Mouse (Mus musculus) liver, postnatal 0 days (tissue): ENCODE measurements at regions not wholly inside any gene's neighbourhood (a gene's known extent, or its start where the extent isn't known, plus 50 kb on each side); places are given as distances from the start of the nearest gene placed in this dataset.

Experiments used
- ATAC-seq: fragments of 200-750 bp; cut with Nextera tagmentation; 2 replicates; pipeline ENCODE4 v1.8.0; 2017; ENCODE audit warnings: mild to moderate bottlenecking, moderate library complexity
- DNase-seq: peaks from one replicate; pipeline ENCODE4 v3.0.0-alpha.2; 2016
- H3K27ac ChIP-seq: fragments of 300-500 bp; sonication (generic); 2 replicates; pipeline ENCODE4 v1.5.1; 2014; ENCODE audit warnings: antibody characterized with exemption, moderate library complexity, mild to moderate bottlenecking, low read depth
- H3K27me3 ChIP-seq: fragments of 300-500 bp; sonication (generic); 2 replicates; pipeline ENCODE4 v1.6.1; 2014; ENCODE audit warnings: low read length, control low read depth, mixed read lengths; ENCODE audit not compliant: insufficient read depth
- H3K36me3 ChIP-seq: fragments of 300-500 bp; sonication (generic); replicated peaks from 2 replicates; pipeline ENCODE4 v1.6.1; 2014; ENCODE audit warnings: mild to moderate bottlenecking, control low read depth, low read length, moderate library complexity, mixed read lengths; ENCODE audit not compliant: insufficient read depth
- H3K4me1 ChIP-seq: fragments of 300-500 bp; sonication (generic); 2 replicates; pipeline ENCODE4 v1.6.1; 2014; ENCODE audit warnings: antibody characterized with exemption, mild to moderate bottlenecking, control low read depth; ENCODE audit not compliant: insufficient read depth
- H3K4me2 ChIP-seq: fragments of 300-500 bp; sonication (generic); 2 replicates; pipeline ENCODE4 v1.6.1; 2014; ENCODE audit warnings: low read depth, mild to moderate bottlenecking, low read length, moderate library complexity, mixed read lengths
- H3K4me3 ChIP-seq: fragments of 300-500 bp; sonication (generic); 2 replicates; pipeline ENCODE4 v1.5.1; 2014; ENCODE audit warnings: low read depth, low read length
- H3K9ac ChIP-seq: fragments of 300-500 bp; sonication (generic); replicated peaks from 2 replicates; pipeline ENCODE4 v1.6.1; 2014; ENCODE audit warnings: mild to moderate bottlenecking, moderate library complexity
- H3K9me3 ChIP-seq: fragments of 300-500 bp; sonication (generic); 2 replicates; pipeline ENCODE4 v1.6.1; 2016; ENCODE audit warnings: mild to moderate bottlenecking, control low read depth, low read length, mixed read lengths
- CTCF ChIP-seq: sonication (generic); IDR thresholded peaks from 2 replicates; pipeline ENCODE4 v1.5.1; 2016; ENCODE audit warnings: antibody characterized with exemption, low read depth
- EP300 ChIP-seq: IDR thresholded peaks from 2 replicates; pipeline ENCODE4 v1.6.1; 2016; ENCODE audit warnings: antibody characterized with exemption, low read depth, mild to moderate bottlenecking
- WGBS: fragments of 180-500 bp; shearing (Covaris S2); extraction: QIAGEN DNeasy Blood & Tissue Kit; methylation state at CpG from one replicate; pipeline ENCODE4 v1.1.7; 2014; ENCODE audit not compliant: insufficient replicate concordance; 5-methylcytosine and 5-hydroxymethylcytosine counted together

DNA sequence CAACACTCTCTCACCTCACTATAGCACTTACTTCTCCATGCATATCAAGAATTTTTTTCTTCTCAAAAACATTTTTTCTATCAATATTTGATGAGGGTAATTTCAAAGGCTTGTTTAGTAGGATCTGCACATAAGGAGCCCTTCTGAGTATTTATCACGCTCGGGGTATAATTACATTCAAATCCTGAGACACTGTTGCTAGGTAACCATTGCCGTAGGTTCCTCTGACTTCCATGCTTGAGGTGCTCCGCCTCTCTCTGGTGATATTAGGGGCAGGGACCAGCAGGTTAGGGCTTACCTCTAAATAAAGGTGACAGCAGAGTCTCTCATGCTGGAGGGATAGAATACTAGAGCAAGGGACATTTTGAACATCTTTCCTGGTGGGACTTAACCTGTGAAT is 54.4 kb upstream of the 9630041A04Rik start:
- H3K9ac ChIP-seq = no peak overlapping the region
- no peaks in the 10 kb centered on the region for H3K9me3 ChIP-seq
- no peak overlapping the region for H3K4me2 ChIP-seq
- WGBS = 71% methylated on average over 4 of the region's 4 CpGs
- H3K4me1 ChIP-seq = no peaks in the 10 kb centered on the region
- DNase-seq (no peak), ATAC-seq (no peak)
- TF ChIP-seq EP300 = no peak
- TF ChIP-seq CTCF = no peak
- H3K27me3 ChIP-seq = no peaks in the 10 kb centered on the region
- no peaks in the 10 kb centered on the region for H3K36me3 ChIP-seq
- no peak overlapping the region for H3K4me3 ChIP-seq
- H3K27ac ChIP-seq = no peak overlapping the region

DNA sequence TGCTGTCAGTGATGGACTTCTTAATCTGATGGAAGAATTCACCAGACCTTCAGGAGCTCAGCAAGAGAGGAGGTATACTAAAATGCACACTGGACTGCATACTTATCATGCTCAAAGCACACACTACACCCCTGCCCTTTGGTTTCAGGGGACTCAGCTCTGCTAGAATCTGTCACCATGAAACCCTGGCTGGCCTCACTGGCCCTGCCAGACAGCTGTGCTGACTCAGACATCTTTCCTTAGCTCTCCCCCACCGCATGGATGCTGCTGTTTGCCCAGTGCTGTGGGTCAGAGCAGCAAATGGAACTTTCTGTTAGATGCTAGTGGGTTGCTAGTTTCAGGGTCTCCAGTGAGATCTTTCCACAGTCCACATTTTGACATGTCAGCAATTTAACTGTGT is 64.9 kb upstream of the 9630041A04Rik start:
- DNase-seq = no peak
- no peak overlapping the region for H3K27ac ChIP-seq
- no peaks in the 10 kb centered on the region for H3K36me3 ChIP-seq
- H3K4me2 ChIP-seq = no peak overlapping the region
- TF ChIP-seq CTCF (no peak), EP300 (no peak)
- no peaks in the 10 kb centered on the region for H3K27me3 ChIP-seq
- H3K4me3 ChIP-seq = no peak overlapping the region
- H3K9ac ChIP-seq = no peak overlapping the region
- H3K9me3 ChIP-seq = no peaks in the 10 kb centered on the region
- 64% methylated on average over 1 of the region's 1 CpGs for WGBS
- no peaks in the 10 kb centered on the region for H3K4me1 ChIP-seq
- ATAC-seq = no peak

- Histone ChIP-seq H3K36me3 (no peaks in the 10 kb centered on the region), H3K4me1 (no peaks in the 10 kb centered on the region), H3K4me2 (no peak overlapping the region), H3K27me3 (no peaks in the 10 kb centered on the region), H3K4me3 (no peak overlapping the region), H3K9me3 (no peaks in the 10 kb centered on the region), H3K27ac (no peak overlapping the region), H3K9ac (no peak overlapping the region)
- DNase-seq = no peak
- TF ChIP-seq EP300 (no peak), CTCF (no peak)
- no peak for ATAC-seq
- WGBS = 62% methylated on average over 4 of the region's 4 CpGs
These were observed 65.6 kb upstream of the 9630041A04Rik start for GRCm38 (mm10) chr9:101796063-101796462.

DNA sequence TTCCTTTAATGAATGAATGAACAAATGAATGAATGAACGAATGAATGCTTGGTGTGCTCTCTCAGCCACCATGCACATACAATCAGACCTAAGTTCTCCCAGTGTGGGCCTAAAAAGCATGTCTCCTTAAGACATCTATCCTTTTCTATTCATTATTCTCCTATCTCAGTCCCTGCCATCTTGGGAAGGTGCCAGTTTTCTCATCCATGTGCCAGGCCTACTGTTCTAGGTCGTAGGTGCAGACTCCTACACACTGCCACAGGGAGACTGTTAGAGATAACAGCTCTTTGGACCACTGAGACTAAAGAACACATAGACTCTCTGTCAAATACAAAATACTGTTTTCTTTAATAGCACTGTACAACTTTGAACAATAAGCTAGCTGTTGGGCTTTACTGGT is 66.2 kb upstream of the 9630041A04Rik start:
- Histone ChIP-seq H3K27me3 (no peaks in the 10 kb centered on the region), H3K9ac (no peak overlapping the region), H3K4me2 (no peak overlapping the region), H3K4me3 (no peak overlapping the region), H3K9me3 (no peaks in the 10 kb centered on the region), H3K27ac (no peak overlapping the region), H3K4me1 (no peaks in the 10 kb centered on the region), H3K36me3 (no peaks in the 10 kb centered on the region)
- DNase-seq (no peak), ATAC-seq (no peak)
- WGBS = 55% methylated on average over 2 of the region's 2 CpGs
- no peak for TF ChIP-seq EP300
- no peak for TF ChIP-seq CTCF

GRCm38 (mm10) chr9:101790936-101791335 is 70.7 kb upstream of the 9630041A04Rik start:
- Histone ChIP-seq H3K9me3 (no peaks in the 10 kb centered on the region), H3K27ac (no peak overlapping the region), H3K27me3 (no peaks in the 10 kb centered on the region), H3K36me3 (no peaks in the 10 kb centered on the region), H3K4me3 (no peak overlapping the region), H3K9ac (no peak overlapping the region), H3K4me2 (no peak overlapping the region), H3K4me1 (no peaks in the 10 kb centered on the region)
- DNase-seq = no peak
- ATAC-seq = no peak
- TF ChIP-seq CTCF (no peak), EP300 (no peak)
- 65% methylated on average over 1 of the region's 1 CpGs for WGBS

DNA sequence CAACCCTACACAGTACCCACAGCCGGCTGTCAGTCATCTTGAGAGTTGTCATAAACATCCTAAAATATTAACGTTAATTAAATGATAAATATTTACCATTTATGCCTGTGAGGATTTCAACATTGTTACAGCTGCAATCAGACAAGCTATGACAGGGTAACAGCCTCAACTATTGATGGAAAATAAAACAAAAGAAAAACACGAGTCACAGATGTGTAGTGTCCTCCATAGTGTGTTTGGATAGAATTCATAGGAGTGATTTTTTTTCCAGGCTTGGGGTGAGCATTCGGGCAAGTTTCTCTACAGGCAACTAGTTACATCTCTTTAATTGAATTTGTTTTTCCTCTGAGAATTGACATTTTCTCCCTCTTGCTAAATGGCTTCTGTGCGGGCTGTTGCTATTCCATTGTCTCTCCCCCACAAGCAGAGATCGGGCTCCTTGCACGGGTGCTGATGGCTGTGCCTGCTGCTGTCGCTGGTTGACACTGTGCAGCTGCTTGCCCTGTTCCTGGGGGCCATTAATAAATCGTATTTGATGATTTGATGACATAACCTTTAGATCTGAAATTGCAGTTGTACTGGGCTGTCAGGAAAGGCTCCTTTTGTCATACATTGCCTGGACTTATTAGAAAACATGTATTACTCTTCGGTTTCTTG is 120.6 kb upstream of the 9630041A04Rik start:
- 66% methylated on average over 10 of the region's 10 CpGs for WGBS
- no peak for ATAC-seq

GRCm38 (mm10) chr9:101739322-101739721 is 122.3 kb upstream of the 9630041A04Rik start:
- no peaks in the 10 kb centered on the region for H3K4me1 ChIP-seq
- no peaks in the 10 kb centered on the region for H3K27me3 ChIP-seq
- H3K27ac ChIP-seq = no peak overlapping the region
- DNase-seq = no peak
- no peaks in the 10 kb centered on the region for H3K36me3 ChIP-seq
- no peak for ATAC-seq
- H3K9me3 ChIP-seq = no peaks in the 10 kb centered on the region
- WGBS = 52% methylated on average over 10 of the region's 10 CpGs
- H3K9ac ChIP-seq = no peak overlapping the region
- no peak overlapping the region for H3K4me2 ChIP-seq
- TF ChIP-seq EP300 (no peak), CTCF (no peak)
- no peak overlapping the region for H3K4me3 ChIP-seq

More for the DNA sequence above, 120.6 kb upstream of the 9630041A04Rik start:
- no peak for TF ChIP-seq EP300
- H3K27ac ChIP-seq = no peak overlapping the region
- no peaks in the 10 kb centered on the region for H3K4me1 ChIP-seq
- H3K9me3 ChIP-seq = no peaks in the 10 kb centered on the region
- H3K36me3 ChIP-seq = no peaks in the 10 kb centered on the region
- no peak overlapping the region for H3K4me2 ChIP-seq
- no peak overlapping the region for H3K9ac ChIP-seq
- no peak for DNase-seq
- no peaks in the 10 kb centered on the region for H3K27me3 ChIP-seq
- no peak overlapping the region for H3K4me3 ChIP-seq
